Mouse (Mus musculus) neural tube, embryonic 13.5 days (tissue): ENCODE data around the gene Olfr56. TPM values are rescaled to one million over a fixed set of nuclear protein-coding genes. Genes with fewer than 3 reads are reported as not detected.

Experiments used
- ATAC-seq: fragments of 200-750 bp; cut with Nextera tagmentation; 2 replicates; pipeline ENCODE4 v1.8.0; 2017; ENCODE audit warnings: low read depth, mild to moderate bottlenecking, moderate TSS enrichment, moderate library complexity
- H3K27ac ChIP-seq: fragments of 300-500 bp; sonication (generic); replicated peaks from 2 replicates; pipeline ENCODE4 v1.5.1; 2015; ENCODE audit warnings: moderate library complexity, mild to moderate bottlenecking, inconsistent platforms
- H3K27me3 ChIP-seq: fragments of 300-500 bp; sonication (generic); 2 replicates; pipeline ENCODE4 v1.6.1; 2015; ENCODE audit warnings: mild to moderate bottlenecking, inconsistent platforms
- H3K36me3 ChIP-seq: fragments of 300-500 bp; sonication (generic); 2 replicates; pipeline ENCODE4 v1.6.1; 2015; ENCODE audit warnings: mild to moderate bottlenecking, inconsistent platforms
- H3K4me1 ChIP-seq: fragments of 300-500 bp; sonication (generic); replicated peaks from 2 replicates; pipeline ENCODE4 v1.6.1; 2015; ENCODE audit warnings: inconsistent platforms
- H3K4me2 ChIP-seq: fragments of 300-500 bp; sonication (generic); 2 replicates; pipeline ENCODE4 v1.6.1; 2015; ENCODE audit warnings: inconsistent platforms, mild to moderate bottlenecking, moderate library complexity
- H3K4me3 ChIP-seq: fragments of 300-500 bp; sonication (generic); 2 replicates; pipeline ENCODE4 v1.5.1; 2015; ENCODE audit warnings: mild to moderate bottlenecking, inconsistent platforms
- H3K9ac ChIP-seq: fragments of 300-500 bp; sonication (generic); 2 replicates; pipeline ENCODE4 v1.6.1; 2015; ENCODE audit warnings: moderate library complexity, mild to moderate bottlenecking, inconsistent platforms
- H3K9me3 ChIP-seq: fragments of 300-500 bp; sonication (generic); 2 replicates; pipeline ENCODE4 v1.6.1; 2016; ENCODE audit warnings: inconsistent platforms
- WGBS: fragments of 180-500 bp; shearing (Covaris S2); methylation state at CpG from one replicate; pipeline ENCODE4 v1.1.7; 2015; 5-methylcytosine and 5-hydroxymethylcytosine counted together
- polyA plus RNA-seq: library from polyadenylated mRNA; unstranded; fragments of >200 nt; fragmentation: Nextera tagmentation; extraction: Ambion mirVana; gene quantifications from 2 replicates; pipeline ENCODE4 v1.2.1, GENCODE M21; 2015

The Olfr56 gene
- polyA plus RNA-seq, 1 experiment from 2014 or later, result not detected

- Histone ChIP-seq H3K4me1 (no peaks in the 10 kb centered on the region), H3K27me3 (no peaks in the 10 kb centered on the region), H3K9ac (no peak overlapping the region), H3K4me2 (no peak overlapping the region), H3K36me3 (no peaks in the 10 kb centered on the region), H3K9me3 (no peaks in the 10 kb centered on the region), H3K4me3 (no peak overlapping the region), H3K27ac (no peak overlapping the region)
- WGBS, result 84% methylated on average over 6 of the region's 6 CpGs
- no peak for ATAC-seq
These were observed 108.2 kb downstream of the Olfr56 start for GRCm38 (mm10) chr11:49086858-49087361.

- Histone ChIP-seq H3K4me1 (no peaks in the 10 kb centered on the region), H3K9ac (no peak overlapping the region), H3K9me3 (no peaks in the 10 kb centered on the region), H3K4me2 (0 out of 2 replicates have a peak overlapping the region, but pooled peaks have one; percentile 9), H3K27ac (no peak overlapping the region), H3K27me3 (no peaks in the 10 kb centered on the region), H3K36me3 (no peaks in the 10 kb centered on the region), H3K4me3 (no peak overlapping the region)
- 47% methylated on average over 22 of the region's 22 CpGs for whole genome bisulfite sequencing
- no peak for ATAC-seq
These were observed 109.3 kb downstream of the Olfr56 start for GRCm38 (mm10) chr11:49087830-49088616.

GRCm38 (mm10) chr11:49088990-49089652 lies 110.4 kb downstream of the Olfr56 start:
- Histone ChIP-seq H3K27me3 (no peaks in the 10 kb centered on the region), H3K4me1 (no peaks in the 10 kb centered on the region), H3K9ac (no peak overlapping the region), H3K4me3 (no peak overlapping the region), H3K9me3 (no peaks in the 10 kb centered on the region), H3K4me2 (no peak overlapping the region), H3K36me3 (no peaks in the 10 kb centered on the region), H3K27ac (no peak overlapping the region)
- ATAC-seq, result no peak
- WGBS, result 94% methylated on average over 5 of the region's 5 CpGs

- ATAC-seq, result no peak
- H3K4me3 ChIP-seq, result no peak overlapping the region
- H3K36me3 ChIP-seq, result no peaks in the 10 kb centered on the region
- WGBS, result 90% methylated on average over 3 of the region's 3 CpGs
- no peak overlapping the region for H3K9ac ChIP-seq
- no peak overlapping the region for H3K27ac ChIP-seq
- H3K4me2 ChIP-seq, result no peak overlapping the region
- H3K27me3 ChIP-seq, result no peaks in the 10 kb centered on the region
- H3K4me1 ChIP-seq, result no peaks in the 10 kb centered on the region
- no peaks in the 10 kb centered on the region for H3K9me3 ChIP-seq
These were observed 111.2 kb downstream of the Olfr56 start for GRCm38 (mm10) chr11:49089735-49090507.

- Histone ChIP-seq H3K4me2 (no peak overlapping the region), H3K27ac (no peak overlapping the region), H3K9ac (no peak overlapping the region), H3K4me3 (no peak overlapping the region), H3K9me3 (no peaks in the 10 kb centered on the region), H3K4me1 (no peaks in the 10 kb centered on the region), H3K36me3 (no peaks in the 10 kb centered on the region), H3K27me3 (no peaks in the 10 kb centered on the region)
- WGBS, result 90% methylated on average over 5 of the region's 5 CpGs
- no peak for ATAC-seq
These were observed 111.9 kb downstream of the Olfr56 start for GRCm38 (mm10) chr11:49090551-49090950.

GRCm38 (mm10) chr11:49091171-49091570 lies 112.5 kb downstream of the Olfr56 start:
- Histone ChIP-seq H3K36me3 (no peaks in the 10 kb centered on the region), H3K4me3 (no peak overlapping the region), H3K9ac (no peak overlapping the region), H3K27me3 (no peaks in the 10 kb centered on the region), H3K4me1 (no peaks in the 10 kb centered on the region), H3K27ac (no peak overlapping the region), H3K9me3 (no peaks in the 10 kb centered on the region), H3K4me2 (no peak overlapping the region)
- 84% methylated on average over 4 of the region's 4 CpGs for WGBS
- ATAC-seq, result no peak

GRCm38 (mm10) chr11:49092053-49092586 lies 113.4 kb downstream of the Olfr56 start:
- 93% methylated on average over 1 of the region's 1 CpGs for WGBS
- Histone ChIP-seq H3K27ac (no peak overlapping the region), H3K9me3 (no peaks in the 10 kb centered on the region), H3K36me3 (no peaks in the 10 kb centered on the region), H3K4me3 (no peak overlapping the region), H3K27me3 (no peaks in the 10 kb centered on the region), H3K4me2 (no peak overlapping the region), H3K4me1 (no peaks in the 10 kb centered on the region), H3K9ac (no peak overlapping the region)
- ATAC-seq, result no peak

GRCm38 (mm10) chr11:49092786-49093185 lies 114.1 kb downstream of the Olfr56 start:
- 92% methylated on average over 2 of the region's 2 CpGs for WGBS
- no peak overlapping the region for H3K4me2 ChIP-seq
- H3K9me3 ChIP-seq, result no peaks in the 10 kb centered on the region
- H3K9ac ChIP-seq, result no peak overlapping the region
- ATAC-seq, result no peak
- H3K4me1 ChIP-seq, result no peaks in the 10 kb centered on the region
- H3K36me3 ChIP-seq, result no peaks in the 10 kb centered on the region
- no peak overlapping the region for H3K27ac ChIP-seq
- no peak overlapping the region for H3K4me3 ChIP-seq
- no peaks in the 10 kb centered on the region for H3K27me3 ChIP-seq

- no peaks in the 10 kb centered on the region for H3K4me1 ChIP-seq
- H3K4me3 ChIP-seq, result no peak overlapping the region
- no peak overlapping the region for H3K9ac ChIP-seq
- ATAC-seq, result no peak
- H3K27ac ChIP-seq, result no peak overlapping the region
- no peaks in the 10 kb centered on the region for H3K9me3 ChIP-seq
- H3K4me2 ChIP-seq, result no peak overlapping the region
- no peaks in the 10 kb centered on the region for H3K27me3 ChIP-seq
- H3K36me3 ChIP-seq, result no peaks in the 10 kb centered on the region
- WGBS, result 89% methylated on average over 6 of the region's 6 CpGs
These were observed 115.4 kb downstream of the Olfr56 start for GRCm38 (mm10) chr11:49093861-49094660.

- WGBS, result 93% methylated on average over 4 of the region's 4 CpGs
- no peak overlapping the region for H3K27ac ChIP-seq
- no peaks in the 10 kb centered on the region for H3K4me1 ChIP-seq
- no peak overlapping the region for H3K4me3 ChIP-seq
- H3K9me3 ChIP-seq, result no peaks in the 10 kb centered on the region
- ATAC-seq, result no peak
- no peak overlapping the region for H3K4me2 ChIP-seq
- no peak overlapping the region for H3K9ac ChIP-seq
- H3K36me3 ChIP-seq, result no peaks in the 10 kb centered on the region
- no peaks in the 10 kb centered on the region for H3K27me3 ChIP-seq
These were observed 116.7 kb downstream of the Olfr56 start for GRCm38 (mm10) chr11:49095367-49095766.

- Histone ChIP-seq H3K36me3 (no peaks in the 10 kb centered on the region), H3K9me3 (no peaks in the 10 kb centered on the region), H3K9ac (no peak overlapping the region), H3K27me3 (no peaks in the 10 kb centered on the region), H3K4me3 (no peak overlapping the region), H3K4me1 (no peaks in the 10 kb centered on the region), H3K4me2 (no peak overlapping the region), H3K27ac (no peak overlapping the region)
- ATAC-seq, result no peak
- 88% methylated on average over 3 of the region's 3 CpGs for WGBS
These were observed 121.7 kb downstream of the Olfr56 start for GRCm38 (mm10) chr11:49100409-49100808.
